Mouse (Mus musculus) CH12.LX (cell line): Measurements from ENCODE around the gene Arf6. TPM values are rescaled to one million over a fixed set of nuclear protein-coding genes. Genes with fewer than 3 reads are reported as not detected.
"Not testable (repeated sequence)": the region's sequence is repeated elsewhere in the genome, so short reads cannot be mapped to it uniquely, and the experiment has no call there.

Experiments used
- DNase-seq: peaks from one replicate; pipeline ENCODE4 v3.0.0-alpha.2; 2013; ENCODE audit errors: extremely low read depth
- H3K27ac ChIP-seq: 2 replicates; pipeline ENCODE4 v1.5.1; 2012; ENCODE audit warnings: low read depth, mild to moderate bottlenecking, control low read depth, moderate library complexity; ENCODE audit not compliant: insufficient read depth
- H3K27me3 ChIP-seq: replicated peaks from 2 replicates; pipeline ENCODE3; 2012; ENCODE audit warnings: inconsistent platforms
- H3K36me3 ChIP-seq, 2 experiments: replicated peaks in 1 of 2; 2 replicates each; pipeline versions ENCODE3 to v1.6.1; 2012; ENCODE audit warnings: inconsistent platforms in 1 of 2, low read length in 1 of 2, mild to moderate bottlenecking in 1 of 2, mixed read lengths in 1 of 2, moderate library complexity in 1 of 2; ENCODE audit not compliant: control insufficient read depth in 1 of 2, insufficient read depth in 1 of 2
- H3K4me1 ChIP-seq, 2 experiments: 2 replicates each; pipeline ENCODE4 v1.6.1; 2012; ENCODE audit warnings: inconsistent platforms in 1 of 2, moderate library complexity in 1 of 2; ENCODE audit not compliant: insufficient read depth in 2 of 2, control insufficient read depth in 1 of 2
- H3K4me2 ChIP-seq: 2 replicates; pipeline ENCODE4 v1.6.1; 2012; ENCODE audit warnings: low read depth, mild to moderate bottlenecking, control low read depth; ENCODE audit not compliant: poor library complexity, insufficient read depth, severe bottlenecking
- H3K4me3 ChIP-seq, 3 experiments: fragments of 150-350 bp in 1 of 3; sonication (generic) in 1 of 3; replicated peaks in 1 of 3; 2 replicates each; pipeline versions ENCODE3 to v1.5.1; 2011 to 2012; ENCODE audit warnings: low read depth in 2 of 3, low read length in 2 of 3, mild to moderate bottlenecking in 2 of 3, moderate library complexity in 2 of 3, control low read depth in 1 of 3, improper control_type of control experiment in 1 of 3, inconsistent platforms in 1 of 3, mixed read lengths in 1 of 3; ENCODE audit not compliant: poor library complexity in 1 of 3
- H3K79me2 ChIP-seq: replicated peaks from 2 replicates; pipeline ENCODE4 v1.6.1; 2012; ENCODE audit warnings: mild to moderate bottlenecking, moderate library complexity; ENCODE audit not compliant: control insufficient read depth, poor library complexity, insufficient read depth, severe bottlenecking; ENCODE audit errors: extremely low read depth
- H3K9ac ChIP-seq: 2 replicates; pipeline ENCODE4 v1.6.1; 2012; ENCODE audit warnings: low read depth, mild to moderate bottlenecking, control low read depth, moderate library complexity; ENCODE audit not compliant: insufficient read depth
- H3K9me3 ChIP-seq: replicated peaks from 2 replicates; pipeline ENCODE3; 2012; ENCODE audit warnings: low read length, inconsistent platforms, mixed read lengths
- CHD1 ChIP-seq: IDR thresholded peaks from 2 replicates; pipeline ENCODE4 v1.6.1; 2012; ENCODE audit warnings: low read depth, low read length, improper control_type of control experiment, inconsistent platforms
- CTCF ChIP-seq, 2 experiments: IDR thresholded peaks in 1 of 2; conservative IDR thresholded peaks in 1 of 2; 2 replicates each; pipeline ENCODE4 v1.5.1; 2011 to 2012; ENCODE audit warnings: low read depth in 2 of 2, low read length in 2 of 2, improper control_type of control experiment in 1 of 2, inconsistent platforms in 1 of 2, mild to moderate bottlenecking in 1 of 2, moderate library complexity in 1 of 2
- ELF1 ChIP-seq: IDR thresholded peaks from 2 replicates; pipeline ENCODE4 v1.6.1; 2014; ENCODE audit warnings: low read depth, mild to moderate bottlenecking, inconsistent platforms, low read length, improper control_type of control experiment
- EP300 ChIP-seq: IDR thresholded peaks from 2 replicates; pipeline ENCODE4 v1.6.1; 2011; ENCODE audit warnings: low read length, improper control_type of control experiment
- ETS1 ChIP-seq: conservative IDR thresholded peaks from 2 replicates; pipeline ENCODE4 v1.6.1; 2012; ENCODE audit warnings: low read depth, mild to moderate bottlenecking, inconsistent platforms, low read length, improper control_type of control experiment, moderate library complexity
- HCFC1 ChIP-seq: IDR thresholded peaks from 2 replicates; pipeline ENCODE4 v1.6.1; 2012; ENCODE audit warnings: low read depth, mild to moderate bottlenecking, inconsistent platforms, low read length, improper control_type of control experiment
- IRF4 ChIP-seq: IDR thresholded peaks from 2 replicates; pipeline ENCODE4 v1.6.1; 2014; ENCODE audit warnings: low read depth, mild to moderate bottlenecking, inconsistent platforms, low read length, improper control_type of control experiment
- JUND ChIP-seq: conservative IDR thresholded peaks from 2 replicates; pipeline ENCODE4 v1.6.1; 2011; ENCODE audit warnings: low read depth, low read length, improper control_type of control experiment
- KAT2A ChIP-seq: IDR thresholded peaks from 2 replicates; pipeline ENCODE4 v1.6.1; 2012; ENCODE audit warnings: low read length, improper control_type of control experiment, inconsistent platforms; ENCODE audit not compliant: insufficient replicate concordance
- MAFK ChIP-seq: IDR thresholded peaks from 2 replicates; pipeline ENCODE4 v1.6.1; 2011; ENCODE audit warnings: low read length, improper control_type of control experiment; ENCODE audit not compliant: insufficient replicate concordance
- MAX ChIP-seq: IDR thresholded peaks from 2 replicates; pipeline ENCODE4 v1.6.1; 2011; ENCODE audit warnings: low read length, improper control_type of control experiment
- MEF2A ChIP-seq: IDR thresholded peaks from 2 replicates; pipeline ENCODE4 v1.6.1; 2014; ENCODE audit warnings: low read depth, mild to moderate bottlenecking, inconsistent platforms, low read length, improper control_type of control experiment, borderline replicate concordance
- MXI1 ChIP-seq: IDR thresholded peaks from 2 replicates; pipeline ENCODE4 v1.6.1; 2011; ENCODE audit warnings: mild to moderate bottlenecking, low read depth, low read length, improper control_type of control experiment
- MYC ChIP-seq: IDR thresholded peaks from 2 replicates; pipeline ENCODE4 v1.6.1; 2011; ENCODE audit warnings: low read depth, mild to moderate bottlenecking, improper control_type of control experiment, low read length
- NELFE ChIP-seq: IDR thresholded peaks from 2 replicates; pipeline ENCODE4 v1.6.1; 2011; ENCODE audit warnings: low read depth, low read length, improper control_type of control experiment
- NRF1 ChIP-seq: IDR thresholded peaks from 2 replicates; pipeline ENCODE4 v1.6.1; 2014; ENCODE audit warnings: low read depth, mild to moderate bottlenecking, inconsistent platforms, low read length, improper control_type of control experiment, moderate library complexity
- POLR2A ChIP-seq: IDR thresholded peaks from 2 replicates; pipeline ENCODE4 v1.6.1; 2011; ENCODE audit warnings: low read depth, mild to moderate bottlenecking, improper control_type of control experiment, low read length
- POLR2AphosphoS2 ChIP-seq: IDR thresholded peaks from 2 replicates; pipeline ENCODE4 v1.6.1; 2011; ENCODE audit warnings: low read depth, low read length, improper control_type of control experiment
- RAD21 ChIP-seq: IDR thresholded peaks from 2 replicates; pipeline ENCODE4 v1.6.1; 2011; ENCODE audit warnings: low read depth, mild to moderate bottlenecking, low read length, improper control_type of control experiment, moderate library complexity
- RCOR1 ChIP-seq: conservative IDR thresholded peaks from 2 replicates; pipeline ENCODE4 v1.6.1; 2012; ENCODE audit warnings: low read depth, mild to moderate bottlenecking, inconsistent platforms, low read length, improper control_type of control experiment
- SIN3A ChIP-seq: IDR thresholded peaks from 2 replicates; pipeline ENCODE4 v1.6.1; 2012; ENCODE audit warnings: low read length, improper control_type of control experiment, inconsistent platforms
- SMC3 ChIP-seq: IDR thresholded peaks from 2 replicates; pipeline ENCODE4 v1.6.1; 2011; ENCODE audit warnings: low read depth, low read length, improper control_type of control experiment
- TBP ChIP-seq: conservative IDR thresholded peaks from 2 replicates; pipeline ENCODE4 v1.6.1; 2011; ENCODE audit warnings: low read depth, low read length, improper control_type of control experiment
- TCF12 ChIP-seq: IDR thresholded peaks from 2 replicates; pipeline ENCODE4 v1.6.1; 2014; ENCODE audit warnings: low read depth, mild to moderate bottlenecking, inconsistent platforms, low read length, improper control_type of control experiment
- USF1 ChIP-seq: IDR thresholded peaks from 2 replicates; pipeline ENCODE4 v1.6.1; 2014; ENCODE audit warnings: low read depth, mild to moderate bottlenecking, inconsistent platforms, low read length, improper control_type of control experiment
- USF2 ChIP-seq: conservative IDR thresholded peaks from 2 replicates; pipeline ENCODE4 v1.6.1; 2011; ENCODE audit warnings: low read depth, low read length, improper control_type of control experiment
- ZC3H11A ChIP-seq: IDR thresholded peaks from 2 replicates; pipeline ENCODE4 v1.6.1; 2012; ENCODE audit warnings: low read depth, mild to moderate bottlenecking, inconsistent platforms, low read length, improper control_type of control experiment
- ZKSCAN1 ChIP-seq: IDR thresholded peaks from 2 replicates; pipeline ENCODE4 v1.6.1; 2012; ENCODE audit warnings: low read depth, inconsistent platforms, low read length, improper control_type of control experiment, borderline replicate concordance
- ZMIZ1 ChIP-seq: IDR thresholded peaks from 2 replicates; pipeline ENCODE4 v1.6.1; 2012; ENCODE audit warnings: low read depth, mild to moderate bottlenecking, inconsistent platforms, low read length, improper control_type of control experiment
- ZNF384 ChIP-seq: IDR thresholded peaks from 2 replicates; pipeline ENCODE4 v1.6.1; 2012; ENCODE audit warnings: low read depth, low read length, improper control_type of control experiment, inconsistent platforms
- dilution Hi-C: fragments of 300-500 bp; cut with MboI; formaldehyde crosslinking; loops from 2 replicates; pipeline ENCODE4 v1.14.3; 2020; ENCODE audit warnings: low sequenced_read_pairs; ENCODE audit not compliant: extremely low pct_unique_long_range_greater_than_20kb, extremely low pct_ligation_motif_present
- in situ Hi-C: fragments of 300-500 bp; cut with MboI; formaldehyde crosslinking; loops from 3 replicates; pipeline ENCODE4 v1.14.3; 2019; ENCODE audit warnings: low sequenced_read_pairs, low pct_ligation_motif_present, low pct_unique_long_range_greater_than_20kb, mixed read lengths
- polyA plus RNA-seq: library from polyadenylated mRNA; unstranded; fragments of >175 nt; gene quantifications from 2 replicates; pipeline ENCODE4 v1.2.1, GENCODE M21; 2012; ENCODE audit warnings: low read depth; ENCODE audit not compliant: insufficient read length
- total RNA-seq, 2 experiments: library from RNA; depleted of rRNA; stranded (reverse); fragments of 300-350 nt in 1 of 2; fragments of >200 nt in 1 of 2; gene quantifications; 2 replicates each; pipeline ENCODE4 v1.2.3; 2012 to 2014

The Arf6 gene
- total and polyA plus RNA-seq, 3 experiments: 258 to 375 (median 312) TPM

DNA sequence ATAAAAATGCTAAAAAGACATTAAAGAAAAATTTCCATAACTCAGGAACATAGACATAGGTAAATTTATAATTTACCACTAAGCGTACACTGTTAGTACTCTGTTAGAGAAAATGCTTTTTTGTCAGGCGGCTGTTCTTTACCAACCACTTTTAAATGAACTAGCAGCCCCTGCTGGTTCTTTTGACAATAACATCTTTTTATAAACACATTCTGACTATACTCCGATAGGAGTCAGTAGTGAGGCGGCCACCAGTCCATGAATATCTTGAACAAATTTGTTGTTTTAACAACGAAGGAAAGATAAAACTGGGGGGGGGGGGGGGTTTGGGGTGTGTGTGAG is 11.3 kb upstream of the Arf6 start:
- no peak overlapping the region for H3K4me2 ChIP-seq
- H3K27ac ChIP-seq: no peak overlapping the region
- H3K9ac ChIP-seq: no peak overlapping the region
- peaks cover 13% of the 10 kb centered on the region for H3K79me2 ChIP-seq
- DNase-seq: peak; percentile 78
- no peaks in the 10 kb centered on the region for H3K9me3 ChIP-seq
- in situ Hi-C loops: no loop called here
- dilution Hi-C loops: no loop called here
- H3K4me3 ChIP-seq: no peak overlapping the region
- TF ChIP-seq ZNF384 (no peak), ZMIZ1 (no peak), RAD21 (peak; percentile 60), EP300 (no peak), ZKSCAN1 (no peak), NRF1 (no peak), USF1 (no peak), NELFE (peak; percentile 90; the same call in 1 of the 2 replicates), MAX (no peak), TCF12 (peak; percentile 74), MEF2A (peak; percentile 76), ZC3H11A (peak; percentile 81), RCOR1 (no peak), USF2 (no peak), SMC3 (peak; percentile 53), CTCF (conservative IDR thresholded peaks at IDR 0.05 in 1 of 2, IDR thresholded peaks at IDR 0.05 in 1 of 2; ENCODE audit: low read depth in 2 of 2, low read length in 2 of 2) (peak; percentile 99 to 100), ELF1 (no peak), MYC (no peak)
- H3K4me1 ChIP-seq: peaks cover under 1 to 18% of the 10 kb centered on the region in 2 experiments
- no peaks in the 10 kb centered on the region for H3K27me3 ChIP-seq
- peaks cover 0 to under 1% of the 10 kb centered on the region in 2 experiments for H3K36me3 ChIP-seq

DNA sequence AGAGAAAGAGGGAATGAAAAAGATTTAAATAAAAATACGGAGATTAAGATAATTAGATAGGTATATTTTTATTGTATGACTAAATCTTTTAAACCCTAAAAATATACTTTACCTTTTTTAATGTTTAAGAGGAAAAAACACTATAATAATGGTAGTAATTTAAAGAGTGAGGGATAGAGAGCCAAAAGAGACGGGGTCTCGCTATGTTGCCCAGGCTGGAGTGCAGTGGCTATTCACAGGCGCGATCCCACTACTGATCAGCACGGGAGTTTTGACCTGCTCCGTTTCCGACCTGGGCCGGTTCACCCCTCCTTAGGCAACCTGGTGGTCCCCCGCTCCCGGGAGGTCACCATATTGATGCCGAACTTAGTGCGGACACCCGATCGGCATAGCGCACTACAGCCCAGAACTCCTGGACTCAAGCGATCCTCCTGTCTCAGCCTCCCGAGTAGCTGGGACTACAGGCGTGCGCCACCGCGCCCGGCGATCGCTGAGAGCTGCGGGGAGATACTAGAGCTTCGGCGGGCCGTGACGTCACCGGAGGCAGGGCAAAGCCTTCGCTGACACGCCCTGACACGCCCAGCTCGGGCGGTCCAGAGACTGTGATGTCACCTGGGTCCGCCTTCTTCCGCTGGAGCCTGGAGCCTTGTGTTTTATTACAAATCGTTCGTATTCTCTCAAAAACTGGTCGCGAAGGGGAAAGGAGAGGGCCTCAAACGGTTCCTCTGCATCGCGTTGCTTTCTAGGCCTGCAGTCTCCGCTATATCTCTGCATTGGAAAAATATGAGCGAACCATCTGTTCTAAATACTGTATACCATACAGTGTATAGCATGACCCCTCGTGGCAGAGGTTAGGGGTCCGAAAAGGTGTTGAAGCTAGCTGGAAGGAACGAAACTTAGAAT is 10.7 kb upstream of the Arf6 start:
- Histone ChIP-seq H3K4me2 (peak overlapping the region; percentile 45), H3K4me1 (peaks cover 0 to 23% of the 10 kb centered on the region in 2 experiments; a peak in 2 of 4 replicates), H3K9ac (peak overlapping the region; percentile 86), H3K27ac (peak overlapping the region; percentile 93), H3K4me3 (peak overlapping the region; percentile 58 to 66 (median 63))
- H3K27me3 ChIP-seq, H3K9me3 ChIP-seq, H3K79me2 ChIP-seq, dilution Hi-C loops, in situ Hi-C loops, H3K36me3 ChIP-seq: not testable (repeated sequence)
- peak; percentile 96 for DNase-seq
- peak; percentile 72; the same call in 1 of the 2 replicates for TF ChIP-seq MXI1
- TF ChIP-seq POLR2A: peak; percentile 96
- TF ChIP-seq CTCF (conservative IDR thresholded peaks at IDR 0.05 in 1 of 2, IDR thresholded peaks at IDR 0.05 in 1 of 2; ENCODE audit: low read depth in 2 of 2, low read length in 2 of 2): peak in 1 of 2 experiments; percentile 33; a peak in 2 of 4 replicates
- TF ChIP-seq TCF12: peak; percentile 91
- peak; percentile 76; the same call in 1 of the 2 replicates for TF ChIP-seq KAT2A
- TF ChIP-seq MYC: peak; percentile 53; the same call in 1 of the 2 replicates
- peak; percentile 54 for TF ChIP-seq HCFC1
- 0 out of 2 replicates have a peak, but pooled peaks have one; percentile 48 for TF ChIP-seq JUND
- TF ChIP-seq MEF2A: 0 out of 2 replicates have a peak, but pooled peaks have one; percentile 44
- TF ChIP-seq IRF4: peak; percentile 6; the same call in 1 of the 2 replicates
- peak; percentile 92; the same call in 1 of the 2 replicates for TF ChIP-seq CHD1
- TF ChIP-seq SIN3A: peak; percentile 83; the same call in 1 of the 2 replicates
- peak; percentile 94 for TF ChIP-seq ELF1
- peak; percentile 97 for TF ChIP-seq ZMIZ1
- peak; percentile 90; the same call in 1 of the 2 replicates for TF ChIP-seq POLR2AphosphoS2
- peak; percentile 19 for TF ChIP-seq SMC3
- TF ChIP-seq TBP: peak; percentile 98
- TF ChIP-seq NELFE: peak; percentile 99
- peak; percentile 40 for TF ChIP-seq ETS1
- TF ChIP-seq MAFK: peak; percentile 88
